Mouse (Mus musculus): ENCODE data around the gene C1qtnf3.
"Not testable (repeated sequence)": the region's sequence is repeated elsewhere in the genome, so short reads cannot be mapped to it uniquely, and the experiment has no call there.

C1qtnf3 gene

GRCm38 (mm10) chr15:10959277-10960026, 7.3 kb downstream of the C1qtnf3 start:
- DNase-seq: no peak

- DNase-seq: no peak
Observed at GRCm38 (mm10) chr15:10960267-10960666, 8.1 kb downstream of the C1qtnf3 start.

- no peak for DNase-seq
Observed at GRCm38 (mm10) chr15:10962601-10963000, 10.5 kb downstream of the C1qtnf3 start.

GRCm38 (mm10) chr15:10969439-10969838, 17.3 kb downstream of the C1qtnf3 start:
- DNase-seq: no peak

- no peak for DNase-seq
Observed at GRCm38 (mm10) chr15:10970777-10971176, 18.6 kb downstream of the C1qtnf3 start.

- no peak for DNase-seq
Observed at GRCm38 (mm10) chr15:10977151-10977550, 25.0 kb downstream of the C1qtnf3 start.

- DNase-seq: no peak
Observed at GRCm38 (mm10) chr15:10980712-10981111, 28.6 kb downstream of the C1qtnf3 start.

GRCm38 (mm10) chr15:10981377-10982063, 29.4 kb downstream of the C1qtnf3 start, which contains the start of gene Amacr:
Gene Amacr, plus strand, starts transcription at chr15:10981756.
- peak; percentile 95 for DNase-seq

GRCm38 (mm10) chr15:10982064-10982435, 29.9 kb downstream of the C1qtnf3 start:
- DNase-seq: no peak

- DNase-seq: peak; percentile 33
Observed at GRCm38 (mm10) chr15:10985756-10986155, 33.6 kb downstream of the C1qtnf3 start.

GRCm38 (mm10) chr15:10986477-10986876, 34.3 kb downstream of the C1qtnf3 start:
- DNase-seq: not testable (repeated sequence)

- DNase-seq: no peak
Observed at GRCm38 (mm10) chr15:10990411-10990810, 38.3 kb downstream of the C1qtnf3 start.

GRCm38 (mm10) chr15:10991566-10991965, 39.4 kb downstream of the C1qtnf3 start:
- no peak for DNase-seq

- no peak for DNase-seq
Observed at GRCm38 (mm10) chr15:10999832-11000231, 47.7 kb downstream of the C1qtnf3 start.

- DNase-seq: no peak
Observed at GRCm38 (mm10) chr15:11000421-11000820, 48.3 kb downstream of the C1qtnf3 start, which contains the start of gene Slc45a2. Gene Slc45a2, plus strand, starts transcription at chr15:11000721.

GRCm38 (mm10) chr15:11003791-11004190, 51.7 kb downstream of the C1qtnf3 start:
- DNase-seq: no peak

- no peak for DNase-seq
Observed at GRCm38 (mm10) chr15:11004646-11005045, 52.5 kb downstream of the C1qtnf3 start.

- peak; percentile 17 for DNase-seq
Observed at GRCm38 (mm10) chr15:11008756-11009155, 56.6 kb downstream of the C1qtnf3 start.

GRCm38 (mm10) chr15:11010976-11011548, 58.9 kb downstream of the C1qtnf3 start:
- DNase-seq: no peak

GRCm38 (mm10) chr15:11014931-11015330, 62.8 kb downstream of the C1qtnf3 start:
- no peak for DNase-seq

- DNase-seq: no peak
Observed at GRCm38 (mm10) chr15:11026801-11027561, 74.8 kb downstream of the C1qtnf3 start.
